Mouse (Mus musculus) hindbrain, embryonic 13.5 days (tissue): ENCODE measurements around the gene Ccdc24. TPM values are rescaled to one million over a fixed set of nuclear protein-coding genes. Genes with fewer than 3 reads are reported as not detected.

ENCODE experiments used
- ATAC-seq: fragments of 200-750 bp; cut with Nextera tagmentation; 2 replicates; pipeline ENCODE4 v1.8.0; 2017; ENCODE audit warnings: moderate TSS enrichment; ENCODE audit not compliant: low FRiP score
- H3K27ac ChIP-seq: fragments of 300-500 bp; sonication (generic); 2 replicates; pipeline ENCODE4 v1.5.1; 2015; ENCODE audit warnings: inconsistent platforms, mild to moderate bottlenecking, moderate library complexity
- H3K27me3 ChIP-seq: fragments of 300-500 bp; sonication (generic); 2 replicates; pipeline ENCODE4 v1.6.1; 2015; ENCODE audit warnings: mild to moderate bottlenecking, inconsistent platforms
- H3K36me3 ChIP-seq: fragments of 300-500 bp; sonication (generic); 2 replicates; pipeline ENCODE4 v1.6.1; 2015; ENCODE audit warnings: mild to moderate bottlenecking, inconsistent platforms
- H3K4me1 ChIP-seq: fragments of 300-500 bp; sonication (generic); replicated peaks from 2 replicates; pipeline ENCODE4 v1.6.1; 2015; ENCODE audit warnings: inconsistent platforms
- H3K4me2 ChIP-seq: fragments of 300-500 bp; sonication (generic); 2 replicates; pipeline ENCODE4 v1.6.1; 2015; ENCODE audit warnings: inconsistent platforms, mild to moderate bottlenecking, moderate library complexity
- H3K4me3 ChIP-seq: fragments of 300-500 bp; sonication (generic); 2 replicates; pipeline ENCODE4 v1.5.1; 2015; ENCODE audit warnings: mild to moderate bottlenecking, inconsistent platforms
- H3K9ac ChIP-seq: fragments of 300-500 bp; sonication (generic); 2 replicates; pipeline ENCODE4 v1.6.1; 2015; ENCODE audit warnings: mild to moderate bottlenecking, inconsistent platforms
- H3K9me3 ChIP-seq: fragments of 300-500 bp; sonication (generic); 2 replicates; pipeline ENCODE4 v1.6.1; 2016; ENCODE audit warnings: inconsistent platforms
- WGBS: fragments of 180-500 bp; shearing (Covaris S2); methylation state at CpG from one replicate; pipeline ENCODE4 v1.1.7; 2015; 5-methylcytosine and 5-hydroxymethylcytosine counted together
- polyA plus RNA-seq: library from polyadenylated mRNA; unstranded; fragments of >200 nt; fragmentation: Nextera tagmentation; extraction: Ambion mirVana; gene quantifications from 2 replicates; pipeline ENCODE4 v1.2.1, GENCODE M21; 2015

Gene Ccdc24
- polyA plus RNA-seq, 1 experiment from 2014 or later: 2.8 TPM

DNA sequence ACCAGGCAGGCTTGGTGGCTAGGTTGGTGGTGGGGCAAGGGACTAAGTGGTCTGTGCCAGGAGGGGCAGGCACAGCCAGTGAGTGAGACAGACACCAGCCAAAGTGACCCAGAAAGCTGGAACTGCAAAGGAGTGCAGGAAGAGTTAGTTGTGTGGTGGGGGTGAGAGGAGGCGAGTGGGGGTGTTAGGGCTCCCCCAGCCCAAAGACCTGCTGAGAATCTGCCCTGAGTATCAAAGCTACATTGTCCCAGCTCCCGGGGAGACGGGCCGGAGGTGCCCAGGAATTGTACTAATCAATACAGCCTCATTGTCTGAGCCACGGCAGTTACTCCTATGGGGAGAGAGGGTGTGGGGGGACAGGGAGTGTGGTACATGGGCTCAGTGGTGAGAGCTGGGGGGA lies 22.9 kb downstream of the Ccdc24 start:
- peak overlapping the region; percentile 11 for H3K4me2 ChIP-seq

DNA sequence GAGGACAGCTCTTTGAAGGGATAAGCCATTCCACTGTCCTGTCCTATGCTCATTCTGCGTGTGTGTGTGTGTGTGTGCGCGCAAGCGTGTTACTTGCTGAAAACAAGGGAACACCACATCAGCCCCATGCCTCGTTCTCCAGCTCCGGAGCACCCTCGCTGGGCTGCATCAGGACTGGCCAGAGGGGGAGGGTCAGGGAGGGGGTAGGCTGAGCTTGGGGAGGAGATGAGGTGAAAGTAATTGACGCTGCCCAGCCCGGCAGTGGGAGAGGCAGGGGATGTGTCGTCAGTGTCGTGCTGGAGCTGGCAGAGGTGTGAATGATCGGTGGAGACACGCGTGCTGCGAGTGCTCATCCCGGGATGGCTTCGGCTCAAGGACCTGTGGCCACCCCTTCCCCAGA lies 23.3 kb downstream of the Ccdc24 start:
- Histone ChIP-seq H3K4me2 (peak overlapping the region; percentile 11), H3K4me1 (peaks cover 36% of the 10 kb centered on the region), H3K4me3 (no peak overlapping the region), H3K36me3 (no peaks in the 10 kb centered on the region), H3K9ac (peak overlapping the region; percentile 49; the same call in 1 of the 2 replicates), H3K27ac (peak overlapping the region; percentile 69), H3K9me3 (no peaks in the 10 kb centered on the region), H3K27me3 (0 out of 2 replicates have a peak, but pooled peaks cover 5% of the 10 kb centered on the region)
- WGBS: 44% methylated on average over 17 of the region's 17 CpGs
- ATAC-seq: peak; percentile 37; the same call in 1 of the 2 replicates

More for the DNA sequence above, 22.9 kb downstream of the Ccdc24 start:
- ATAC-seq: peak; percentile 70
- peak overlapping the region; percentile 70 for H3K27ac ChIP-seq
- H3K4me3 ChIP-seq: no peak overlapping the region
- H3K9me3 ChIP-seq: no peaks in the 10 kb centered on the region
- H3K4me1 ChIP-seq: peaks cover 39% of the 10 kb centered on the region
- H3K36me3 ChIP-seq: no peaks in the 10 kb centered on the region
- H3K9ac ChIP-seq: peak overlapping the region; percentile 49; the same call in 1 of the 2 replicates
- 23% methylated on average over 5 of the region's 5 CpGs for WGBS
- H3K27me3 ChIP-seq: 0 out of 2 replicates have a peak, but pooled peaks cover 5% of the 10 kb centered on the region

DNA sequence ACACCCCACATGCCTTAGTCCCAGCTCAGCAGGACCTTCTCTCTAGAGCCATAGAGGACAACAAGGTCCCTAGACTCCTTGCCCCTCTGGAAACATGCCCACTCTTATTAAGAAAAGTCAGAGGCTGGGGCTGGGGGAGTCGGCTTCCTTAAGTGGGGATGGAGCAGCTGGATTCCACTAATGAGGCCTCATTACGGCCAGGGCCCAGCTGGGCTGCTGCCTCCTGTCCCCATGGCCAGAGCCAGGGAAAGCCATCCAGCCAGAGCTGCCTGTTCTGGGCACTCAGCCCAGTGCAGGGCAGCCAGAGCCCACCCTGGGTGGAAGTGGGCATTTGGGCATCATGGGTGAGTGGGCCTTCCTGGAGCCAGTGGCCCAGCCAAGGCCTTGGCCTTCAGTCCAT lies 25.3 kb downstream of the Ccdc24 start:
- H3K4me3 ChIP-seq: no peak overlapping the region
- 0 out of 2 replicates have a peak, but pooled peaks cover 3% of the 10 kb centered on the region for H3K27me3 ChIP-seq
- 23% methylated on average over 2 of the region's 2 CpGs for WGBS
- peak overlapping the region; percentile 4; the same call in 1 of the 2 replicates for H3K27ac ChIP-seq
- ATAC-seq: no peak
- no peaks in the 10 kb centered on the region for H3K36me3 ChIP-seq
- H3K9ac ChIP-seq: no peak overlapping the region
- H3K4me1 ChIP-seq: peaks cover 36% of the 10 kb centered on the region
- H3K9me3 ChIP-seq: no peaks in the 10 kb centered on the region
- H3K4me2 ChIP-seq: no peak overlapping the region

DNA sequence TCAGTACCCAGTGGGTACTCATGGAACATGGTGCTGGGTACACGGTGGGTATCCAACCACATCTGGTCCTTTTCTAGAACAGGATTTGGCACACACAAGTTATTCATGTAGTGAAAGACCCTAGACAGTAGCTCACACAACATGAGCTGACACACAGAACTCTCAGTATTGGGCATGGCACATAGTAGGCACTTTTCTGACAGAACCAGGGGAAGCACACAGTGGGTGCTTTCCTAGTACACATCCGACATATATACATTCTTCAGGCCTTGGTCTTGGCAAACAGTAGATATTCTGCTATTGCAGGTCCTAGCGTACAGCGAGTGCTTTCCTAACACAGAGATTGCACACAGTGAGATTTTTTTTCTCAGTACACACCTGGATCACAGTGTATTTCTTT lies 26.1 kb downstream of the Ccdc24 start:
- no peak overlapping the region for H3K27ac ChIP-seq
- no peak for ATAC-seq
- 96% methylated on average over 4 of the region's 4 CpGs for WGBS
- no peaks in the 10 kb centered on the region for H3K36me3 ChIP-seq
- H3K27me3 ChIP-seq: 0 out of 2 replicates have a peak, but pooled peaks cover 3% of the 10 kb centered on the region
- H3K9ac ChIP-seq: no peak overlapping the region
- no peaks in the 10 kb centered on the region for H3K9me3 ChIP-seq
- no peak overlapping the region for H3K4me3 ChIP-seq
- H3K4me1 ChIP-seq: peaks cover 36% of the 10 kb centered on the region
- H3K4me2 ChIP-seq: no peak overlapping the region

DNA sequence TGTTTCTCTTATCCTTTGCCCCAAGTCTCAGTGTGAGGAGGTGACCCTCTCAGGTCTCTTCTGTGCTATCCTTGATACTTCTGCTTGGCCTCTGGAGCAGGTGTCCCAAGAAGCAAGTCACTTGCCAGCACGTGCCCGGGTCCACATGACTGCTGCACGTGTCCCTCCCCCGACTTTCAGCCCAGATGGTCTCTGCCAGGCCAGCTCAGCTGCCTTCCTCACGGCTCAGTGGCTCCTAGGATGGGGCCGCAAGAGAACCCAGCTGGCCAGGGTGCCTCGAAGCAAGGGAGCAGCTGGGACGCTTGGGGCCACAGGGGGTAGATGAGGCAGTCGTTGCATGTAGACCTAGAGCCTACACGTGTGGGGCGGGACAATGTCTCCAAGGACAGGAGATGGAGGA lies 27.0 kb downstream of the Ccdc24 start:
- Histone ChIP-seq H3K9me3 (no peaks in the 10 kb centered on the region), H3K4me3 (no peak overlapping the region), H3K4me1 (peaks cover 28% of the 10 kb centered on the region), H3K36me3 (no peaks in the 10 kb centered on the region), H3K27me3 (0 out of 2 replicates have a peak, but pooled peaks cover 3% of the 10 kb centered on the region), H3K27ac (no peak overlapping the region), H3K9ac (no peak overlapping the region), H3K4me2 (no peak overlapping the region)
- WGBS: 52% methylated on average over 11 of the region's 11 CpGs
- ATAC-seq: no peak

DNA sequence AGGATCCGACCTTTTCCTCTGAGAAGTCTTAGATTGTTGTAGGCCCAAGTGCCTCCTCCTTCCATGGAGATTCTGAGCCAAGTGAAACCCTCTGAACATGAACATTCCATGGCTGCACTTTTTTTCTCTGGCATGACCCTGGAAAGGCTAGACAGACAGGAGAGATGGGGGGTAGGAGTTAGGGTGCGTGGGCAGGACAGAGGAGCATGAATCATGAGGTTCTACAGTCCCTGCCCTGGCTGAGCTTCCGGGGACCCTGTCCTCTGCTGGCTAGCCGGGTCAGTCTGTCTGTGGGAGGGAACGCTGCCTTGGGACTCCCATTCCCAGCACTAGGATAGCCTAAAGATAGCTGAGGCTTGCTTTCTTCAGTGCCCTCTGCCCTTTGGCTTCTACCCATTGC lies 27.9 kb downstream of the Ccdc24 start:
- 91% methylated on average over 5 of the region's 5 CpGs for WGBS
- no peak overlapping the region for H3K4me2 ChIP-seq
- peaks cover 20% of the 10 kb centered on the region for H3K4me1 ChIP-seq

DNA sequence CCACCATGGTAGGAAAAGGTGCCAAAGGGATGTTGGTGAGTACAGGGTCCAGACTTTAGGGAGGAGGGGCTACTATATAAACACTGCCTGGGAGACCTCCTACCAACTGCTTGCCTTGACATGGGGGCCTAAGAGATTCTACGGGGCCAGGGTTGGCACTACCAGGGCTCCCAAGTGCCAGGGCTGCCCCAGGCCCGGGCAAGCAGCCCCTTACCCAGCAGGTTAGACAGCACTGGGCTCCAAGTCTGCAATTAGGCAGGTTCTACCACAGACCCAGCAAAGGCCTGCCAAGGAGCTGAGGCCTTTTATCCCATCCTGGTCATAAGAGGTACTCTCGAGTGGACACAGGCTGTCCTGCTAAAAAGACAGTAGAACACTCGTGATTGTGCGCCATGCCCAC lies 29.3 kb downstream of the Ccdc24 start:
- H3K27ac ChIP-seq: no peak overlapping the region
- no peak for ATAC-seq
- WGBS: 94% methylated on average over 5 of the region's 5 CpGs
- no peaks in the 10 kb centered on the region for H3K36me3 ChIP-seq
- no peak overlapping the region for H3K4me3 ChIP-seq
- H3K9me3 ChIP-seq: no peaks in the 10 kb centered on the region
- no peak overlapping the region for H3K9ac ChIP-seq
- H3K4me2 ChIP-seq: no peak overlapping the region
- no peaks in the 10 kb centered on the region for H3K27me3 ChIP-seq
- peaks cover 12% of the 10 kb centered on the region for H3K4me1 ChIP-seq

More for the DNA sequence above, 27.9 kb downstream of the Ccdc24 start:
- Histone ChIP-seq H3K4me3 (no peak overlapping the region), H3K9ac (no peak overlapping the region), H3K27ac (no peak overlapping the region), H3K9me3 (no peaks in the 10 kb centered on the region), H3K36me3 (no peaks in the 10 kb centered on the region), H3K27me3 (0 out of 2 replicates have a peak, but pooled peaks cover 3% of the 10 kb centered on the region)
- no peak for ATAC-seq

DNA sequence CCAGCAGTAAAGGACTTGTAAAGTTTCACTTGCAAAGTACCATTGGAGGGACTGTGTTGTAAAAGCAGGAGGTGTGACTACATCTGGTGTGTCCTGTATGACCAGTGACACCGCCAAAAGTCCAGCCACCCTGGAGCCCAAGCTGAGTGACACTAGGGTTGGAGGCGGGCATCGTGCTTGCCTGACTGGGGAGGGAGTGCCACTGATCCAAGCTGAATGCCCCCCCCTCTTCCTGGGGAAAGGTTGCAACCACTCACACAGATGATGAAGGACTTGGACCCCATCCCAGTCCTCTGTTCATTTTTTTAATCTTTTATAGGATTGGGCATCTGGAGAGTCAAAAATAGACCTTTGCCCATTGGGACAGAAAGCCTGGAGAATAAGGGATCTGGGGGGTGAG lies 30.8 kb downstream of the Ccdc24 start:
- peaks cover 7% of the 10 kb centered on the region for H3K4me1 ChIP-seq
- no peak overlapping the region for H3K4me3 ChIP-seq
- H3K36me3 ChIP-seq: no peaks in the 10 kb centered on the region
- no peak overlapping the region for H3K9ac ChIP-seq
- no peak for ATAC-seq
- no peaks in the 10 kb centered on the region for H3K9me3 ChIP-seq
- no peak overlapping the region for H3K27ac ChIP-seq
- no peak overlapping the region for H3K4me2 ChIP-seq
- H3K27me3 ChIP-seq: no peaks in the 10 kb centered on the region
- 93% methylated on average over 3 of the region's 3 CpGs for WGBS

DNA sequence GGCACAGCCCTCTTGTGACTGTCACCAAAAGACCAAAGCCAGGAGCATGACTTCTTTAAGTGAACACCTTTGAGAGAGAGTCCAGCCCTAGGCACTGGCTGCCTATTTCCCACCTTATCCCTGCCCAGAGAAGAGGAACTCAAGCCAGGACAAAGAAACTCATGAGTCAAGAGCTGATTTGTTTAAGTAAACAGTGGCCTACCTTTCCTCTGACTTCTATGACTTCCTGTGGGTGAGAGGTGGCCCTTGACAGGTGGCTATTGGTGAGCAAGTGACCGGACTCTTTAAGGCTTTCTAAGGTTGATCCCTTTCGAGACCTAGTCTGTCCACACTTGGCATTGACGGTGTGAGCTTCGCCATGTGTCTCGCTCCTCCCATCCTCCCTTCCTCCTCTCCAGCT lies 31.5 kb downstream of the Ccdc24 start:
- Histone ChIP-seq H3K4me2 (no peak overlapping the region), H3K4me1 (peaks cover 6% of the 10 kb centered on the region; the same call in 1 of the 2 replicates), H3K9ac (no peak overlapping the region), H3K36me3 (no peaks in the 10 kb centered on the region), H3K27me3 (no peaks in the 10 kb centered on the region), H3K27ac (no peak overlapping the region), H3K9me3 (no peaks in the 10 kb centered on the region), H3K4me3 (no peak overlapping the region)
- ATAC-seq: no peak
- WGBS: 89% methylated on average over 5 of the region's 5 CpGs

DNA sequence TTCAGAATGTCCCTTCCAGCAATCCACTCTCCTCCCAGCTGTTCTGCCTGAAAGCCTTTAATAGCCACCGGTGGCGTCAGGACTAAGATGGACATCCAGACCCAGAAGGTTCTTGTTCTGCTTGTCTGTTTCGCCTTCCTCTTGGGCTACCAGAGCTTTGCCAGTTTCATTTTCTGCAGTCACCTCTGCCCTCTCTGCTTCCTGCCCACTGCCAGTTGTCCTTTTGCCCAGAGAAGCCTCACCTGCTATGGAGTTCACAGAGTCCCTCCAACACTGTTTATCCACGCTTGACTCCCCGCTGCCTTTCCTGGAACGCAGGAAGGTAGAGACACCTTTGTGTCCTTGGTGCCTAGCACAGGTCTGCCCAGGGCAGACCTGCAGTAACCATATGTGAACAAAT lies 33.0 kb downstream of the Ccdc24 start:
- Histone ChIP-seq H3K9me3 (no peaks in the 10 kb centered on the region), H3K27me3 (no peaks in the 10 kb centered on the region), H3K4me1 (peaks cover 10% of the 10 kb centered on the region), H3K4me2 (no peak overlapping the region), H3K9ac (0 out of 2 replicates have a peak overlapping the region, but pooled peaks have one; percentile 24), H3K36me3 (no peaks in the 10 kb centered on the region), H3K4me3 (no peak overlapping the region), H3K27ac (no peak overlapping the region)
- ATAC-seq: no peak
- 81% methylated on average over 6 of the region's 6 CpGs for WGBS

DNA sequence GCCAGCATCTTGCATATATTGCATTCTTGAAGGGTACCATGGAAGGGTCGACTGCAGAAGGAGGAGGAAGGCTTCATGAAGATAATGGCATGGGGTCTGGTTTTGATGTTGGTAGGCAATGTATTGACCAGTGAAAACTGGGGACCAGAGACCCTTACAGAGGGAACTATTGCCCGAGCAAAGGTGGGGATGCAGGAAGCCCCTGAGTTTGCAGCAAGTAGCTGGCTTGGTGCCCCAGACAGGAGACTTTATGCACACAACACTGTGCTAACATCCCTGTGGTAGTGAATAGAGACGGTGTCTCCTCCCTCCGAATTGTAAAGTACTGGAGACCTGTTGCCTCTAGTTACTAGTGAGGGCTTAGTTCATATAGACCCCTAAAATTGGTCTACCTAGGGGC lies 35.1 kb downstream of the Ccdc24 start:
- Histone ChIP-seq H3K4me2 (peak overlapping the region; percentile 88; the same call in 1 of the 2 replicates), H3K4me1 (peaks cover 12% of the 10 kb centered on the region), H3K27ac (no peak overlapping the region), H3K9ac (no peak overlapping the region), H3K9me3 (no peaks in the 10 kb centered on the region), H3K27me3 (peaks cover 15% of the 10 kb centered on the region; the same call in 1 of the 2 replicates), H3K36me3 (no peaks in the 10 kb centered on the region), H3K4me3 (peak overlapping the region; percentile 58; the same call in 1 of the 2 replicates)
- 72% methylated on average over 4 of the region's 4 CpGs for WGBS
- no peak for ATAC-seq

DNA sequence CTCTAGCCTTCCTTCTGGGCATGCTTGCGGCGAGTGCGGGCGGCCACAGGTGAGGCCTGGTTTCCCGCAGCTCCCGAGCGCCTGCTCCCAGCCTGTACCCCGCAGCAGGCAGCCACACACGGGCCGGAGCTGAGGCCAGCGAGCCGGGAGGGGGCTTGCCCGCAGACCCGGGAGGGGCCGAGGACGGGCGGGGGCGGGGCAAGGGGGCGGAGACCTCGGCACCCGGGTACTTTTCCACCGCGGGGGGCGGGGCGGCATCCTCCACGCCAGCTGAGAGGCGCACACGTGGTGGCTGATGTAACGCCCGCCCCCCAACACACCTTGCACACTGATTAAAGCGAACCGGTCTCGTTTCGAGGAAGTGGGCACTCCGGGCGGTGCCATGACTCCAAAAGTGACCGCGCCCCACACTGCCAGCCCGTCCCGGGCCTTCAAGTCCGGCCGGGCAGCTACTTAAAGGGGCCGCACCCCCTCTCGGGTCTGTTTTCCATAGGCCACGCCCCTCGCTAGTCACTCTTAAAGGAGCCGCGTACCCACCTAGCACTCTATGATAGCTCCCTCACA lies 36.1 kb downstream of the Ccdc24 start:
- Histone ChIP-seq H3K4me2 (peak overlapping the region; percentile 88), H3K27ac (peak overlapping the region; percentile 91), H3K9ac (peak overlapping the region; percentile 86), H3K4me1 (peaks cover 12% of the 10 kb centered on the region), H3K27me3 (peaks cover 18% of the 10 kb centered on the region; the same call in 1 of the 2 replicates), H3K9me3 (no peaks in the 10 kb centered on the region), H3K36me3 (no peaks in the 10 kb centered on the region), H3K4me3 (peak overlapping the region; percentile 58)
- ATAC-seq: peak; percentile 92
- under 1% methylated on average over 47 of the region's 48 CpGs for WGBS
